Mouse (Mus musculus) heart, embryonic 11.5 days (tissue): ENCODE data around the gene Dmxl2. TPM values are rescaled to one million over a fixed set of nuclear protein-coding genes. Genes with fewer than 3 reads are reported as not detected.
A peak's percentile ranks its signal among the peaks of the same experiment; 100 is the strongest.

ENCODE experiments used
- ATAC-seq: fragments of 200-750 bp; cut with Nextera tagmentation; replicated peaks from 2 replicates; pipeline ENCODE4 v1.8.0; 2017; ENCODE audit warnings: moderate library complexity; ENCODE audit not compliant: insufficient number of reproducible peaks, low FRiP score, low TSS enrichment
- H3K27ac ChIP-seq: fragments of 300-500 bp; sonication (generic); 2 replicates; pipeline ENCODE4 v1.5.1; 2014; ENCODE audit warnings: mild to moderate bottlenecking, low read depth, low read length
- H3K27me3 ChIP-seq: fragments of 300-500 bp; sonication (generic); 2 replicates; pipeline ENCODE4 v1.6.1; 2014; ENCODE audit warnings: mild to moderate bottlenecking, low read length, mixed read lengths; ENCODE audit not compliant: control insufficient read depth, insufficient read depth
- H3K36me3 ChIP-seq: fragments of 300-500 bp; sonication (generic); 2 replicates; pipeline ENCODE4 v1.6.1; 2014; ENCODE audit warnings: mild to moderate bottlenecking, low read length, moderate library complexity, mixed read lengths; ENCODE audit not compliant: control insufficient read depth, insufficient read depth
- H3K4me1 ChIP-seq: fragments of 300-500 bp; sonication (generic); 2 replicates; pipeline ENCODE4 v1.6.1; 2014; ENCODE audit warnings: low read length; ENCODE audit not compliant: control insufficient read depth, insufficient read depth
- H3K4me2 ChIP-seq: fragments of 300-500 bp; sonication (generic); 2 replicates; pipeline ENCODE4 v1.6.1; 2014; ENCODE audit warnings: mild to moderate bottlenecking, moderate library complexity
- H3K4me3 ChIP-seq: fragments of 300-500 bp; sonication (generic); 2 replicates; pipeline ENCODE4 v1.5.1; 2014; ENCODE audit warnings: low read depth, low read length
- H3K9ac ChIP-seq: fragments of 300-500 bp; sonication (generic); 2 replicates; pipeline ENCODE4 v1.6.1; 2014; ENCODE audit warnings: mild to moderate bottlenecking, low read depth, low read length, moderate library complexity
- H3K9me3 ChIP-seq: fragments of 300-500 bp; sonication (generic); replicated peaks from 2 replicates; pipeline ENCODE4 v1.6.1; 2016; ENCODE audit warnings: low read length; ENCODE audit not compliant: control insufficient read depth
- WGBS: fragments of 180-500 bp; shearing (Covaris S2); extraction: QIAGEN DNeasy Blood & Tissue Kit; methylation state at CpG from one replicate; pipeline ENCODE4 v1.1.7; 2014; ENCODE audit not compliant: insufficient replicate concordance; 5-methylcytosine and 5-hydroxymethylcytosine counted together
- polyA plus RNA-seq: library from polyadenylated mRNA; unstranded; fragments of >200 nt; fragmentation: Nextera tagmentation; extraction: Ambion mirVana; gene quantifications from 2 replicates; pipeline ENCODE4 v1.2.1, GENCODE M21; 2014

The Dmxl2 gene
- polyA plus RNA-seq, 1 experiment from 2014 or later, result 12.5 TPM

- no peak for ATAC-seq
- Histone ChIP-seq H3K9me3 (no peaks in the 10 kb centered on the region), H3K4me2 (no peak overlapping the region), H3K36me3 (no peaks in the 10 kb centered on the region), H3K27ac (no peak overlapping the region), H3K4me3 (no peak overlapping the region), H3K4me1 (no peaks in the 10 kb centered on the region), H3K27me3 (no peaks in the 10 kb centered on the region), H3K9ac (no peak overlapping the region)
- 70% methylated on average over 4 of the region's 4 CpGs for WGBS
These were observed 18.9 kb upstream of the Dmxl2 start for GRCm38 (mm10) chr9:54520286-54520685.

GRCm38 (mm10) chr9:54518921-54519320 is 17.5 kb upstream of the Dmxl2 start:
- H3K9me3 ChIP-seq, result no peaks in the 10 kb centered on the region
- WGBS, result 67% methylated on average over 7 of the region's 7 CpGs
- no peaks in the 10 kb centered on the region for H3K36me3 ChIP-seq
- no peak overlapping the region for H3K27ac ChIP-seq
- no peaks in the 10 kb centered on the region for H3K27me3 ChIP-seq
- H3K4me2 ChIP-seq, result no peak overlapping the region
- ATAC-seq, result no peak
- no peaks in the 10 kb centered on the region for H3K4me1 ChIP-seq
- no peak overlapping the region for H3K4me3 ChIP-seq
- no peak overlapping the region for H3K9ac ChIP-seq

- no peak for ATAC-seq
- Histone ChIP-seq H3K9me3 (no peaks in the 10 kb centered on the region), H3K9ac (no peak overlapping the region), H3K4me3 (no peak overlapping the region), H3K27me3 (no peaks in the 10 kb centered on the region), H3K27ac (no peak overlapping the region), H3K36me3 (no peaks in the 10 kb centered on the region), H3K4me1 (no peaks in the 10 kb centered on the region), H3K4me2 (no peak overlapping the region)
- WGBS, result 80% methylated on average over 2 of the region's 2 CpGs
These were observed 14.6 kb upstream of the Dmxl2 start for GRCm38 (mm10) chr9:54515991-54516390.

GRCm38 (mm10) chr9:54502873-54503272 is 1.4 kb upstream of the Dmxl2 start:
- H3K27me3 ChIP-seq, result 0 out of 2 replicates have a peak, but pooled peaks cover 6% of the 10 kb centered on the region
- H3K4me3 ChIP-seq, result peak overlapping the region; percentile 87
- 18% methylated on average over 12 of the region's 12 CpGs for WGBS
- H3K36me3 ChIP-seq, result no peaks in the 10 kb centered on the region
- H3K4me1 ChIP-seq, result no peaks in the 10 kb centered on the region
- ATAC-seq, result no peak
- H3K27ac ChIP-seq, result no peak overlapping the region
- H3K4me2 ChIP-seq, result peak overlapping the region; percentile 87
- H3K9ac ChIP-seq, result no peak overlapping the region
- no peaks in the 10 kb centered on the region for H3K9me3 ChIP-seq

GRCm38 (mm10) chr9:54502111-54502495 is 677 bp upstream of the Dmxl2 start:
- 0 out of 2 replicates have a peak, but pooled peaks cover 6% of the 10 kb centered on the region for H3K27me3 ChIP-seq
- ATAC-seq, result no peak

GRCm38 (mm10) chr9:54500832-54501452 is 484 bp downstream of the Dmxl2 start:
- H3K27ac ChIP-seq, result peak overlapping the region; percentile 70; the same call in 1 of the 2 replicates
- H3K27me3 ChIP-seq, result 0 out of 2 replicates have a peak, but pooled peaks cover 6% of the 10 kb centered on the region
- H3K36me3 ChIP-seq, result no peaks in the 10 kb centered on the region
- H3K4me2 ChIP-seq, result peak overlapping the region; percentile 87
- whole genome bisulfite sequencing, result 1% methylated on average over 42 of the region's 43 CpGs
- H3K9ac ChIP-seq, result peak overlapping the region; percentile 81
- no peaks in the 10 kb centered on the region for H3K4me1 ChIP-seq
- H3K9me3 ChIP-seq, result no peaks in the 10 kb centered on the region
- ATAC-seq, result peak; percentile 60
- peak overlapping the region; percentile 87 for H3K4me3 ChIP-seq

More at GRCm38 (mm10) chr9:54502111-54502495, 677 bp upstream of the Dmxl2 start:
- peak overlapping the region; percentile 81; the same call in 1 of the 2 replicates for H3K9ac ChIP-seq
- 7% methylated on average over 13 of the region's 13 CpGs for WGBS
- peak overlapping the region; percentile 87 for H3K4me2 ChIP-seq
- peak overlapping the region; percentile 87 for H3K4me3 ChIP-seq
- H3K9me3 ChIP-seq, result no peaks in the 10 kb centered on the region
- H3K27ac ChIP-seq, result no peak overlapping the region; the same call in 1 of the 2 replicates
- H3K36me3 ChIP-seq, result no peaks in the 10 kb centered on the region
- no peaks in the 10 kb centered on the region for H3K4me1 ChIP-seq

GRCm38 (mm10) chr9:54499791-54500190 is 1.6 kb downstream of the Dmxl2 start:
- Histone ChIP-seq H3K9me3 (no peaks in the 10 kb centered on the region), H3K36me3 (no peaks in the 10 kb centered on the region), H3K4me2 (no peak overlapping the region), H3K4me3 (no peak overlapping the region), H3K27ac (no peak overlapping the region), H3K9ac (no peak overlapping the region), H3K4me1 (no peaks in the 10 kb centered on the region), H3K27me3 (0 out of 2 replicates have a peak, but pooled peaks cover 6% of the 10 kb centered on the region)
- no peak for ATAC-seq
- 79% methylated on average over 3 of the region's 3 CpGs for WGBS

- Histone ChIP-seq H3K36me3 (no peaks in the 10 kb centered on the region), H3K9me3 (no peaks in the 10 kb centered on the region), H3K4me3 (no peak overlapping the region), H3K4me1 (no peaks in the 10 kb centered on the region), H3K27me3 (0 out of 2 replicates have a peak, but pooled peaks cover 6% of the 10 kb centered on the region), H3K4me2 (no peak overlapping the region), H3K27ac (no peak overlapping the region), H3K9ac (no peak overlapping the region)
- ATAC-seq, result no peak
- WGBS, result 83% methylated on average over 6 of the region's 6 CpGs
These were observed 2.1 kb downstream of the Dmxl2 start for GRCm38 (mm10) chr9:54499291-54499690.

- WGBS, result 86% methylated on average over 2 of the region's 2 CpGs
- ATAC-seq, result no peak
- no peak overlapping the region for H3K4me2 ChIP-seq
These were observed 11.0 kb downstream of the Dmxl2 start for GRCm38 (mm10) chr9:54490431-54490830.

More at GRCm38 (mm10) chr9:54490431-54490830, 11.0 kb downstream of the Dmxl2 start:
- Histone ChIP-seq H3K9me3 (no peaks in the 10 kb centered on the region), H3K9ac (no peak overlapping the region), H3K4me1 (no peaks in the 10 kb centered on the region), H3K27me3 (no peaks in the 10 kb centered on the region), H3K4me3 (no peak overlapping the region), H3K27ac (no peak overlapping the region), H3K36me3 (no peaks in the 10 kb centered on the region)
